Mouse (Mus musculus) large intestine, adult 2 months (tissue): ENCODE data around the gene Rnf26. TPM values are rescaled to one million over a fixed set of nuclear protein-coding genes. Genes with fewer than 3 reads are reported as not detected.

ENCODE experiments used
- DNase-seq: peaks from one replicate; pipeline ENCODE4 v3.0.0-alpha.2; 2012; ENCODE audit warnings: low read depth, low spot score
- WGBS: fragments of 180-500 bp; shearing (Covaris S2); methylation state at CpG from one replicate; pipeline ENCODE4 v1.1.7; 2018; 5-methylcytosine and 5-hydroxymethylcytosine counted together
- polyA plus RNA-seq: library from polyadenylated mRNA; depleted of rRNA; stranded (reverse); fragments of >200 nt; gene quantifications from 2 replicates; pipeline ENCODE4 v1.2.3, GENCODE M21; 2012; rRNA removed

The Rnf26 gene
- polyA plus RNA-seq: 26.0 and 26.8 TPM in 2 replicates

GRCm38 (mm10) chr9:44113105-44113789, at the start of gene Rnf26, which contains the start of gene Gm49380:
Rnf26 (minus strand) TSS chr9:44113517.
Gm49380 (minus strand) TSS chr9:44113500.
- DNase-seq: peak; percentile 95
- WGBS: under 1% methylated on average over 50 of the region's 51 CpGs

GRCm38 (mm10) chr9:44159886-44160285, 46.6 kb upstream of the Rnf26 start:
- WGBS: 89% methylated on average over 3 of the region's 3 CpGs
- DNase-seq: no peak

- 52% methylated on average over 3 of the region's 3 CpGs for WGBS
- no peak for DNase-seq
Observed at GRCm38 (mm10) chr9:44147290-44147689, 34.0 kb upstream of the Rnf26 start.

GRCm38 (mm10) chr9:44144718-44145060, 31.4 kb upstream of the Rnf26 start:
- DNase-seq: no peak

- DNase-seq: no peak
Observed at GRCm38 (mm10) chr9:44144023-44144717, 30.9 kb upstream of the Rnf26 start.

GRCm38 (mm10) chr9:44143421-44143820, 30.1 kb upstream of the Rnf26 start:
- DNase-seq: no peak
- WGBS: 85% methylated on average over 5 of the region's 5 CpGs

More at GRCm38 (mm10) chr9:44144023-44144717, 30.9 kb upstream of the Rnf26 start:
- 48% methylated on average over 7 of the region's 8 CpGs for WGBS

- no peak for DNase-seq
- WGBS: 75% methylated on average over 5 of the region's 5 CpGs
Observed at GRCm38 (mm10) chr9:44141951-44142350, 28.6 kb upstream of the Rnf26 start.

- no peak for DNase-seq
- WGBS: 52% methylated on average over 4 of the region's 4 CpGs
Observed at GRCm38 (mm10) chr9:44137846-44138245, 24.5 kb upstream of the Rnf26 start.

- 55% methylated on average over 7 of the region's 7 CpGs for WGBS
Observed at GRCm38 (mm10) chr9:44135731-44136411, 22.6 kb upstream of the Rnf26 start.

GRCm38 (mm10) chr9:44134851-44135730, 21.8 kb upstream of the Rnf26 start:
- 2% methylated on average over 49 of the region's 49 CpGs for WGBS
- no peak for DNase-seq

More at GRCm38 (mm10) chr9:44135731-44136411, 22.6 kb upstream of the Rnf26 start:
- no peak for DNase-seq

GRCm38 (mm10) chr9:44134101-44134850, 21.0 kb upstream of the Rnf26 start, which contains the start of gene Mcam:
Mcam (plus strand) TSS chr9:44134469.
- DNase-seq: no peak
- under 1% methylated on average over 54 of the region's 55 CpGs for WGBS

- whole genome bisulfite sequencing: 15% methylated on average over 2 of the region's 2 CpGs
- no peak for DNase-seq
Observed at GRCm38 (mm10) chr9:44133287-44133686, 20.0 kb upstream of the Rnf26 start.

- 71% methylated on average over 5 of the region's 5 CpGs for WGBS
Observed at GRCm38 (mm10) chr9:44132200-44132599, 18.9 kb upstream of the Rnf26 start.

GRCm38 (mm10) chr9:44131276-44131590, 17.9 kb upstream of the Rnf26 start:
- DNase-seq: no peak
- WGBS: 60% methylated on average over 7 of the region's 7 CpGs

More at GRCm38 (mm10) chr9:44132200-44132599, 18.9 kb upstream of the Rnf26 start:
- DNase-seq: no peak

- 38% methylated on average over 19 of the region's 19 CpGs for WGBS
- no peak for DNase-seq
Observed at GRCm38 (mm10) chr9:44130581-44131275, 17.4 kb upstream of the Rnf26 start.

- WGBS: under 1% methylated on average over 27 of the region's 27 CpGs
- no peak for DNase-seq
Observed at GRCm38 (mm10) chr9:44130034-44130433, 16.7 kb upstream of the Rnf26 start.

GRCm38 (mm10) chr9:44129633-44130032, 16.3 kb upstream of the Rnf26 start:
- no peak for DNase-seq
- 17% methylated on average over 9 of the region's 9 CpGs for WGBS

- WGBS: 17% methylated on average over 3 of the region's 3 CpGs
Observed at GRCm38 (mm10) chr9:44127351-44127801, 14.1 kb upstream of the Rnf26 start.

More at GRCm38 (mm10) chr9:44127351-44127801, 14.1 kb upstream of the Rnf26 start:
- no peak for DNase-seq
